Mouse (Mus musculus) c-Kit-positive CD71-negative TER-119-negative erythroid progenitor cells, embryonic 14.5 days (primary cell): Measurements from ENCODE around the gene Abca1.

ENCODE experiments used
- DNase-seq: peaks from one replicate; pipeline ENCODE4 v3.0.0-alpha.2; 2013; ENCODE audit warnings: low read depth

Gene Abca1

GRCm38 (mm10) chr4:53159767-53160166, at the start of gene Abca1:
Abca1 (minus strand) TSS chr4:53159895.
- peak; percentile 87 for DNase-seq

GRCm38 (mm10) chr4:53204482-53204881, 44.8 kb upstream of the Abca1 start:
- DNase-seq: no peak

- no peak for DNase-seq
Measured at GRCm38 (mm10) chr4:53203595-53204400, 44.1 kb upstream of the Abca1 start.

DNA sequence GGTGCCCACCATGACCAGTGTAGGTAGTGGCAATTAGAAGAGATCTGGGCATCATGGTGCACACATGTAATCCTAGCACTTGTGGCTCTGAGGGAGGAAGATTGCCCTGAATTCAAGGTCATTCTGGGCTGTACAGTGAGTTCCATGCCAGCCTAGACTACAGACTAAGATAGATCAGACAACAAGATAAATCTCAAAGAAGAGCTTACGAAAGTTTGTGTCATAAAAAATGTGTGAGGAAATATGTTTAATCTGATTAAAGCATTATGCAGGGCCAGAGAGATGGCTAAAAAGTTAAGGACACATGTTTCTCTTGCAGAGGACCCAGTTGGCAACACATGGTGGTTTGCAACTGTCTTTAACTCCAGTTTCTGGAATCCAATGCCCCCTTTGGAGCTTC, 40.6 kb upstream of the Abca1 start:
- no peak for DNase-seq

- DNase-seq: no peak
Measured at GRCm38 (mm10) chr4:53197842-53198241, 38.1 kb upstream of the Abca1 start.

- DNase-seq: peak; percentile 69
Measured at GRCm38 (mm10) chr4:53196058-53196771, 36.5 kb upstream of the Abca1 start.

DNA sequence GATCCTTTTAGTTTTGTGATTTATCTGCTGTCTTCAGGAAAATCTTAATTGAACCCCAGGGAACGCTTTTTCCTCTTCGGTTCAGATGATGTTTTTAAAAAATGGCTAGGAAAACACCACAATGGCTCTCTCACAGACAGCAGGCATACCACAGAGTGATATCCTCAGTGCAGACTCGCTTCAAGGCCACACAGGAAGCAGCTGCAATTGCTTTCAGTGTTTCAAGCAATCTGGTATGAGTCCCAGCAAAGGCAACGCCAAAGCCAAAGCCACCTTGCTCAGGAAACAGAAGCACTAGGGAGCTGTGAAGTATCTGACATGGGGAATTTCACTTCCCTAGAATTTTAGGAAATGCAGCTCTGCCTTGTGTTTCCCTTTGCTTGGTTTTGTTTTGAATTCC, 27.4 kb upstream of the Abca1 start:
- peak; percentile 37 for DNase-seq

- DNase-seq: no peak
Measured at GRCm38 (mm10) chr4:53186573-53186972, 26.9 kb upstream of the Abca1 start.

- DNase-seq: no peak
Measured at GRCm38 (mm10) chr4:53186141-53186540, 26.4 kb upstream of the Abca1 start.

DNA sequence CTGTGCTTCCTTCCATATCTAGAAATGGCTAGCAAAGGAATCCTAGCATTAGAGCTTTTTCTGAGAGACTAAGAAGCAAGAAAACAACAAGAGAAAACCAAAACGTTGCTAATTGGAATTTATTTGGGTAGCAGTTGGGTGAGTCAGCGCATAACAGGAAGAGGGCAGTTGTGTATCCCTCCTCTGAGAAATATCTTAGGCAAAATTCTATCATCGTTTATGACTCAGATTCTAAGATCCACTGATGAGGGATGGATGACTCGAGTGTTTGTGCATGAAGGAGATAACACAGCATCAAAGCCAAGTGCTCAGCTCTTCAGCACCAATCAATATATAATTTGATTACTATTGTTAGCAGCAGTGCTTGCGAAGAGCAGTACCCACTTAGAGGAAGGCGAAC, 21.8 kb upstream of the Abca1 start:
- no peak for DNase-seq

DNA sequence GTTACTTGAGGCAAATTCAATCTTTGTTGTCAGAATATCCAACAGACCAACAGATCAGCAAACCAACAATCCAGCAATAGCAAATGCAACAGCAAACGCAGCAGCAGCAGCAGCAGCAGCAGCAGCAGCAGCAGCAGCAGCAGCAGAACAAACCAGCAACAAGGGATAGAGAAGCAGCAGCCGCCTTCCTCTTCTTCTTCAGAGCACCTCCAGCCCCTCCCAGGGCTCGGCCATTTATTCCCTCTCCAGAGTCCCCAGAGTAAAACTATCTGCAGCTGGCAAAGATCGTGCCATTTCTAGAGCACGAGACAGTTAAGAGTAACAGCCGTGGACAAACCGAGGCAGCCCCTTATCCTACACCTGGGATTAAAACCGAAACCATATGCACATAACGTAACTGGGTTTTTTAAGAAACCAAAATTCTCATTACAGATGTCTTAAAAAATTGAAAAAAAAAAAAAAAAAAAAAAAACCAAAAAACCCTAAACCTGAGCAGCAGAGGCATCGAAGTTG, 19.7 kb upstream of the Abca1 start:
- DNase-seq: no peak

GRCm38 (mm10) chr4:53178489-53178888, 18.8 kb upstream of the Abca1 start:
- no peak for DNase-seq

DNA sequence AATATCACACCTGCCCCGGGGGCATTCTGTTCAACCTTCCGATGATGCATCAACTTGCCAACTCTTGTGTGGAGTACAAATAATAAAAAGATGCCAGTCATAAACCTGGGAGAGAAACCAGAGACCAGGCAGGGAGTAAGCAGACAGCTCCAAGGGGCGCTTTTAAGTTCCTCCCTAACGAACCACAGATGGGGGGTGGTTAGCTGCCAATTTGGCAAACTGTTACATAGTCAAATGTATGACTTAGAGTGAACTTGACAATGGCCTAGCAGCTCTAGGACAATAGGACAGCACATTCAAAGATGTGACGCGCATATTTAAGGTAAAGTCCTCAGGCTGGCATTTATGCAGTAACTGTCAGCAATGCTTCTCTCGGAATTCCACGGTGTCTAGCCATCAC, 18.0 kb upstream of the Abca1 start:
- DNase-seq: no peak

DNA sequence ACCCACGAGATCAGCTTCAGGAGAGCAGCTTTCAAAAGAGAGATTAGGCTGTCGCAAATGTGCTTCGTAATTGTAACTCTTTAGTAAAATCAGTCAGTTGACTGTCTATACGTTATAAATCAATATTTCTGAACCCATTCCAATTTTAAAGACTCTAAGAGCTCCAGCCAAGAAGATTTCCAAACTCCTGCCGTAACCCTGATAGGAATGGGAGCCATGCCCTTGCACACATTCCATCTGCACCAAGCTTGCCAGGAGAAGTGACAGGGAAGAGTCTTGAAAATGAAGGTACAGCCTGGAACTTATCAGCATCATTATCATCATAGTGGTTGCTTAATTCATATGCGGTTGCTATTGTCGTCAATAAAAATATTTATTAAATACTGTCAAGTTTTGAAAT, 15.2 kb upstream of the Abca1 start:
- DNase-seq: no peak

GRCm38 (mm10) chr4:53170403-53170802, 10.7 kb upstream of the Abca1 start:
- no peak for DNase-seq

GRCm38 (mm10) chr4:53165231-53165630, 5.5 kb upstream of the Abca1 start:
- DNase-seq: no peak

DNA sequence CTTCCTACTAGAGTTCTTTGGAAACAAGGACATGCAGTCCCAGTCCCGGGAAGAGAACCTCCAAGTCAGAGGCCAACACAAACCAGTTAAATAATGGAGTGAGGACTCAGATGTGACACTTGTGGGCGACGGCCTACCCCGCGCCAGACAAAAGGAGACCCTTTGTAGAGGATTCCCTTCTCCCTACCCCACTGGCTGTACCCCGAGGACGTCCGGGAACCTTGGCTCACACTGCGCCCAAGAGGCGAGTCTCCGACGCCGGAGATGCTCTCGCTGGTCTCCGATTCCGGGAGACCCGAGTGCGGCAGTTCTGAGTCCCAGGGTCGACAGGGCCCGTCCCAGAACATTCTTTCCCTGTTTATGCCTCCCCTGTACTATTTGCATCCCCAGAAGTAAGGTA, 519 bp downstream of the Abca1 start:
- no peak for DNase-seq

GRCm38 (mm10) chr4:53158634-53159033, 1.1 kb downstream of the Abca1 start:
- peak; percentile 52 for DNase-seq

DNA sequence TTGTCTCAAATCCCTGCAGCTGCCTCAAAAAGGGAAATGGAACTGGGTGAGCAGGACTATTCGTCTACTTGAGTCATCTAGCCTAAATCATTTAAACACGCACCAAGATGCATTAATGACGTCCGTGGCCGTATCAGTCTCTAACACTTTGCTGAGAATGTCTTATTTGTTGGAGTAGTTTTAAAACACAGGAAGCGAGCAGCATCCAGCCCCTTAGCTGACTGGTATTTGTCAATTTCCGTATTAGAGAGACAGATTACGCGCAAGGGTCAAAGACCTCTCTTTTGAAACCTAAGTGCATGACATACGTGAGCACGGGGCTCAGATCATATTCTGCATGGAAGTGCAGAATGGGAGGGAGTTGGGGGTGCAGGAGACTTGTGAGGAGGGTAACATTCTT, 4.2 kb downstream of the Abca1 start:
- DNase-seq: no peak

DNA sequence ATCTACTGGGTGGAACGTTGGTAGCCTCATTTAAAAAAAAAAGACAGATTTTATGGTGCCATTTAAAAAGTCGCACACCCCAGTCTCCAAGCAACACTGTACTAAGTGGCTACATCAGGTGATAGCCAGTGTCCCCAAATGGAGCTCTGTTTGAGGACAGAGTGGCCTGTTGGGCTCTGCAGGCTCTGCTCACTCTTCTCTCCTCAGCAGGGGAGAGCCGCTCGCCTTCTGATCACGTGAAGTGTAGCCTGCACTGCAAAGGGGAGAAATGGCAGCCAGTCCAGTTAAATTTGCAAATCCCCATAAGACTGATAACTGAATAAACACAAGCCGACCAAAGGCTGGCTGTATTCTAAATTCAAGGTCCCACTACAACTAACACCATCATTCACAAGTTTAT, 6.0 kb downstream of the Abca1 start:
- DNase-seq: no peak

GRCm38 (mm10) chr4:53153061-53153460, 6.6 kb downstream of the Abca1 start:
- no peak for DNase-seq

- no peak for DNase-seq
Measured at GRCm38 (mm10) chr4:53152655-53153054, 7.0 kb downstream of the Abca1 start.

GRCm38 (mm10) chr4:53150516-53150915, 9.2 kb downstream of the Abca1 start:
- no peak for DNase-seq
